Mouse (Mus musculus): ENCODE measurements around the gene Kpna3.
"Not testable (repeated sequence)": the region's sequence is repeated elsewhere in the genome, so short reads cannot be mapped to it uniquely, and the experiment has no call there.

Gene Kpna3

DNA sequence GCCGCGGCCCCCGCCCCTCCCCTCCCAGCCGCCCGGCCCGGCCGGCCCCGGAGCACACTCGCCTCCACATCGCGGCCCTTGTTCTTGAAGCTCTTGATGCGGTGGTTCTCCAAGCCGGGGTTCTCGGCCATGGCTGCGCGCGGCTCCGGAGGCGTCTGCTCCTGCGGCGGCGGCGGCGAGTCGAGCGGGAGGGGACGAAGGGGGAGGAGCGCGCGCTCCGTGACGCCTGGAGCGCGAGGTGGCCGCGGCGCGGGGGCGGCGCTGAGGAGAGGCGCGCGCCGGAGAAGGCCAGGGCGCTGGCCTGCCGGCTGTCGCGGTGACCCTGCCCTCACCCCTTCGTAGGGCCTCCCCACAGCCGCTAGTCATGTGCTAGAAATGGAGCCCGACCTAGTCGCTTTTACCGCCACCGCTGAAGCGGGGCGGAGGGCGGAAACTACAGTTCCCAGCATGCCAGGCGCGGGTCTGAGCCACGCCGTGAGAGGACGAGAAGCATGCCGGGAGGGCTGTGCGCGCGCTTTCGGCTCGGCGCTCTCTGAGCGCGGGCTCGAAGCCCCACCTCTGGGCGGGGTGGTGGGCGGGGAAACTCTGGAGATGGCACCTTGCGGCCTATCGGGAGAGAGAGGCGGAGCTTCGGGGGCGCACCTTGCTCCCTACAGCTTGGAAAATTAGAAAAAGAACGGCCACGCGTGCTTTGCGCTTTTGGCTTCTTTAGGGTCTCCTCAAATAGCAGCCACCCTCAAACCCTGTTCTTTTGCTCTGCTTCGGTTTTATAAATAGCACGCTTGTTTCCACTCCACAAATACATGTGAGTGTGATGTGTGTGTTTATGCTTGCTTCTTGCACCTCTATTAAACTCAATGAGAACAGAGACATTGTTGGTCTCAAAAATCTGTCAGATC is at the start of gene Kpna3:
TSS of gene Kpna3 (minus strand) at position 214 of the 899 bp plus-strand sequence.
- peak; percentile 98 for DNase-seq

- no peak for DNase-seq
Observed at GRCm38 (mm10) chr14:61460365-61460764, 20.7 kb upstream of the Kpna3 start.

DNA sequence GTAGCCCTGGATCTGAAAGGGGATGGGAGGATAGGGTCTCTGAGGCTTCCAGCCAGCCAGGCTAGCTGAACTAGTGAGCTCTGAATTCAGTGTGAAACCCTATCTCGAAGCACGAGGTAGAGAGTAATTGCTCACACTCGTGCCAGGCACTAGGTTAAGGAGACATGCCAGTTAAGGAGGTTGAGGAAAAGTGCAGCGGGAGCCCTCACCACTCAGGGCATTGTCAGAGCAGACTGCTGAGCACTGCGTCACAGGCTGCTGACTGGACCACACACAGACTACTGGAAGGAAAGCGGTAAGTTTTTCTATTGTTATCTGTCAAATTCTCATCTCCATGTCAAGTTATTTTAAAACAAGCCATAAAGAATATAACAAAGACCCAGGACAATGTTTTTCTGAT is 17.8 kb upstream of the Kpna3 start:
- DNase-seq: no peak

DNA sequence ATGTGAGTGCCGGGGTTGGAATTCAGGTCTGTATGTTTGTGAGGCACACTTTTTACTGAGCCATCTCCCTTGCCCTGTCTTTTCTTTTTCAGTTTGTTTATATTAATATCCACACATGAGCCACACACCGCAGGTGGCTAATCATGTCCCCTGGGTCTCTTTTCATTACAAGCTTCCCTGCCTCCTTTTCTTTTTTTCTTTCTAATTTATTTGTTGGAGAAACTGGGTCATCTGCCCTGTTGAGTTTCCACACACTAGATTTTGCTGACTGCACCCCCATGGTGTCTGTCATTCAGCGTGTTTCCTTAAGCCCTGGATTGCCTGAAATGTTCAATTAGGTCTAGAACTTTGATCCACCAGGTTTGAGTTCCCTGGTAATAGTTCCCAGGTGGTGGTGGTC is 15.9 kb upstream of the Kpna3 start:
- DNase-seq: no peak

- no peak for DNase-seq
Observed at GRCm38 (mm10) chr14:61453032-61453431, 13.4 kb upstream of the Kpna3 start.

- no peak for DNase-seq
Observed at GRCm38 (mm10) chr14:61452481-61452880, 12.8 kb upstream of the Kpna3 start.

DNA sequence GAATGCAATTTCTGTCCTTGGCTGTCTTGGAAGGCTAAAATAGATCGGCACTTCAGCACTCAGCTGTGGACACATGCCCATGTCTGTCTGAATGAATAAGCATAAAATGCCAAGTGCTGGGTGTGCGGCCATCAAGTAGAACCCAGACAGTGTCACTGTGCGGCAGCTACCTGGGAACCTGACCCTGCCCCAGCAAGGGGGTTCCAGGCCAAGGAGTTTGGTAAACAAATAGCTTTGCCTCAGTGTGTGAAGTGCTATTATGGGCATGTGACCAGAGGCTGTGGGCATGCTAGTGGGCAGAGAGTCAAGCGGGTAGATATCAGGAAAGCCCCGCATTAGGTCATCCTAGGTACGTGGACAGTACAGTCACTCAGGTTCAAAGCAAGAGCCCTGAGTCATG is 8.1 kb upstream of the Kpna3 start:
- no peak for DNase-seq

GRCm38 (mm10) chr14:61439141-61439660 is 473 bp downstream of the Kpna3 start:
- DNase-seq: peak; percentile 75

DNA sequence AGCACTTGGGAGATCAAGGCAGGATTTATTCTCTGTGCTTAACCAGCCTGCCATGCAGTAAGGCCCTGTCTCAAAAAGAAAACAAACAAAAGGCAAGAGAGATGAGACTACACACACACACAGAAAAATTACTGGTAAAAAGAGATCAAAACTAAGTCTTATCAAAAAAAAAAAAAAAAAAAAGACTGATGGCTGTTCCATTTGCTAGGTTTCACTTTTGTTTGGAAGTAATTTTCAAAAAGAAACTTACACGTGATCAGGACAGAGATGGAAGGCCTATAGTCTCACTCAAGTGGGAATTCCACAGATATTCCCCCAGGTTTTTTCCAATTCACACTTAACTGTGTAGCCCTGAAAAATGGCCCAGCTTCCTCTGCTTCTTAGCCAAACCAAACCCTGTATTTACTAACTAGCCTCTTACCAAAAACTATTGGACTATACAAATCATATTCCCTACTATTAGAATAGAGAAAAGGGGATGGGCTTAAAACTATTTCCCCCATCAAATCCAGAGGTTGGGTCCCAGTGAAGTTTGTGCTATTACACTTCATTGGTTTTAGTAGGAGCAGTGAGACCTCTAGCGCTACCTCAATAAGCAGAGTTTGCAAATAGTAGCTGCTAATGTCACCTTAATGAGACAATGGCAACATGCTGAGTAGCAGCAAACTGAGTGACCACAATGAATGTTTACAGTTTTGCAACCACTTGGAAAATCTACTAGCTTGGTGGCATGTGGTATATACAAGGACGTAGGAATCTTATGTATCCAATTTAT is 1.3 kb downstream of the Kpna3 start:
- no peak for DNase-seq

DNA sequence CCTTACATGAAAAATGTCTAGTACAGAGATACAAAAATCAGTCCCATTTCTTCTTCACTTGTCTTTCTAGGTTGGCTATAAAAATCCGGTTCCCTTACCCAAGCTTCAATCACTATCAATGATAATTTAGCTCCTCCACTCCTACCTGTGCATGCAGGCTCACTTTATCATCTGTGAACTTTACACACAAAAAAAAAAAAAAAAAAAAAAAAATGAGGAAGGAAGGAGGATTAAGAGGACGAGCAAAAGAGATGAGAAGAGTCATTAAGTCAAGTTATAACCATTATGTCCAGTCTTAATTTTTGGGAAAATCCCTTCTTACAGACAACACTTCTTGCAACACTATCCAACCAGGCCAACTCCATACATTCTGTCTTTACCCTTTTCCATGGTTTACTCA is 2.8 kb downstream of the Kpna3 start:
- DNase-seq: no peak

DNA sequence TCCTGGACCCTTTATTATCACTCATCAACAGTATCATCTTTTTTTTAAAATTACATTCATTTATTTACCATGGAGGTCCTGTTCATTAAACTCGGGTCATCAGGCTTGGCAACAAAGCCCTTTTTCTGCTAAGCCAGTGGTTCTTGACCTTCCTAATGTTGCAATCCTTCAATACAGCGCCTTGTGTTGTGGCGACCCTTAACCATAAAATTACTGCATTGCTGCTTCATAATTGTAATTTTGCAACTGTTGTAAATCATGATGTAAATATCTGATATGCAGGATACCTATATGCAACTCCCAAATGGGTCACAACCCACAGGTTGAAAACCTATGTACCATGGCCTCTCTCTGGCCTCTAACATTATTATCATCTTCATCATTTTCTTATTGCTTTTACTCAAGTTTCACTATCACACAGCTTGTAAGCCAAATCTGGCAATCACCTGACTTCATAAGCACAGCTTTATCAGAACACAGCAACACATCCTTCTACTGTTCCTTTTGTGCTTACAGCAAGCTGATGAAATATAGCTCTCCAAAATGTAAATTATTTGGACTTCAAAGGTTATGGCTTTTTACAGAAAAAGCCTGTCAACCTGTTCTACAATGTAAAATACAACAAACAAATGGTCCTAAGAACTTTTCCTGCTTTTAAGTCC is 11.4 kb downstream of the Kpna3 start:
- no peak for DNase-seq

DNA sequence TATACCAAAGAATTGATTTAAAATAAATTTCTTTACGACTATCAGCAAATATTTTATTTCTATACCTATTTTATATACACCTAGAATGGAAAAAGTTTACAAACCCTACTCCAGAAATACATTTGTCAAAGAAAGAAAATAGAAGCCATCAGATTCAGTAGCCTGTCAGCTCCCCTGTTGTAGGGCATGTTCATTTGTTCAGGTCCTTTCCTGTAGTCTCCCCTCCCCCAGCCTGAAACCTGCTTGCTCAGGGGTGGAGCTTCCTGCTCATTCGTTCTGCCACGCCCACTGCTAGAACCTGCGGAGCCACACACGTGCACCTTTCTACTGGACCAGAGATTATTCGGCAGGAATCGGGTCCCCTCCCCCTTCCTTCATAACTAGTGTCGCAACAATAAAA is 12.6 kb downstream of the Kpna3 start:
- DNase-seq: not testable (repeated sequence)

DNA sequence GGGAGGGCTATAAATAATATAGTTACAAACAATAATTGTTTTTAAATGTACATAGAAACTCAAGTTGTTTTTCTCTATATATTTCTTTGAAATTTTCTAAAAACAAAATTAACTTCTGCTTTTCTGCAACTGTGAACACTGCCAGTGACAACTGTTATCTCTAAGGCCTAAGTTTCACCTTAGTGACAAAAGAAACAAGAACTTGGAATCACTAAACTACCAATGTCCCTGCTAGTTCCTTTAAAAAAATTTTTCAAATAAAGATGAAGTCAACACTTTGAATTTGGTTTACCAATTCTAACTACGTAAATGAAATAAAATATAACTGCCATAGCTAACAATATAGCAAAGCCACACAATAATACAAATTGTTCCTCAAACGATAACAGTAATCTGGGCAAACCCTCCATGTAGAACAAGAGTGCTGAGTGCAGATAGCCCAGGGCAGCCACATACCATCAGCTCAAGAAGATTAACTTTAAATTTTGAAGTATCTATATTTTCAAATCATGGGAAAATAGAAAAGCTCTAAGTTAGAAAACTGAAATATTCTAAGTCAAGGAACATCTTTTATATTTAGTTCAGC is 14.5 kb downstream of the Kpna3 start:
- no peak for DNase-seq

GRCm38 (mm10) chr14:61415719-61416118 is 24.0 kb downstream of the Kpna3 start:
- no peak for DNase-seq

GRCm38 (mm10) chr14:61415311-61415710 is 24.4 kb downstream of the Kpna3 start:
- DNase-seq: no peak

DNA sequence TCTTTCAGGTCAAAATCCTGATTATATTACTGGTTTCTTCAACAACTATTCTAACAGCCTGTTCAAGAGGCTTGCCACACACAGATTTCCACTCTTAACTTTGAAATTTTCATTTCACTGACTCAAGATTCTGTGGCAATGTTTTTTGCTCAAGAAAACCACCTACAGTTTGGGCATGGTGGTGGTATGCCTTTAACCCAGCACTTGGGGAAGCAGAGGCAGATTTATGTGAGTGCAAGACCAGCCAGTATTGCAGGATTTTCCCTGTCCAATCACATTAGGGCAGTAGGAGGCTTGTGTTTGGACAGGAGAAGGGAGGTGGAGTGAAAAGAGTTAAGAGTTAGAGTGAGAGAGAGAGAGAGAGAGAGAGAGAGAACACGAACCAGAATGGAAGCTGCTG is 24.9 kb downstream of the Kpna3 start:
- DNase-seq: no peak

DNA sequence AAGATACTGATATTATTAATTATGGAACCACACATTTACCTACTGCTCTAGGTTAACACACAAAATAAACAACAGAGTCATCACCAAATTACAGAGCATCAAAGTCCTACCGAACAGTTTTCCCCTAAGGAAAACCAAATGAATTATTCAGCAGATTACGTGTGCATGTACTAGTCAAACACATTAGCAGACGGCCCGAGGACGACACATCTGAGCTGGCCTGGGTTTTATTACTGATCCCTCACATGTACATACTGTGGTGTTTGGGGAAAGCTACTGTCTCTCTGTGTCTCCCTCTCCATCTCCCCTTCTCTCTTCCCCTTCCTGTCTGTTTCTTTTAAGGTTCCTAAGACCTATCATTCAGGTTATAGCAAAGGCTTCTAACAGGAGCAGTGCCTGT is 25.5 kb downstream of the Kpna3 start:
- DNase-seq: no peak

GRCm38 (mm10) chr14:61413686-61414085 is 26.0 kb downstream of the Kpna3 start:
- no peak for DNase-seq

- no peak for DNase-seq
Observed at GRCm38 (mm10) chr14:61410020-61410419, 29.7 kb downstream of the Kpna3 start.

GRCm38 (mm10) chr14:61407055-61407454 is 32.6 kb downstream of the Kpna3 start:
- DNase-seq: no peak

- DNase-seq: no peak
Observed at GRCm38 (mm10) chr14:61405761-61406160, 33.9 kb downstream of the Kpna3 start.

DNA sequence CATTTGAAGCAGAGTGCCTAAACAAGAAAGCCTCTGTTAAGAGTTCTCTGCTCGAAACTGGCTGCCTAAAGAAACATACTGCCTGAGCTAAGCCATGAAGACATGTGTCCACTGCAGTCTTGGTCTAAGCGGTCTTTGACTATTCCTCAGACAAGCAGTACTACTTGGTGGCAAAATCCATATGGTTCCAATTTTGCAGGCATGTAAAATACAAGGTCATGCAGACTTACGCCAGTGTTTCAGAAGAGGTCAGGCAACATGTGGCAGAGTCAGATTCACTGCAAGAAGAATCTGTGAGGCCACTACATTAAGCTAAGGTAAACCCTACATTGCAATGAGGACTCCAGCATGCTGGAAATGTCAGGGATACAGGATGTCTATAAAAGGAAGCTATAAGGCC is 34.7 kb downstream of the Kpna3 start:
- no peak for DNase-seq

DNA sequence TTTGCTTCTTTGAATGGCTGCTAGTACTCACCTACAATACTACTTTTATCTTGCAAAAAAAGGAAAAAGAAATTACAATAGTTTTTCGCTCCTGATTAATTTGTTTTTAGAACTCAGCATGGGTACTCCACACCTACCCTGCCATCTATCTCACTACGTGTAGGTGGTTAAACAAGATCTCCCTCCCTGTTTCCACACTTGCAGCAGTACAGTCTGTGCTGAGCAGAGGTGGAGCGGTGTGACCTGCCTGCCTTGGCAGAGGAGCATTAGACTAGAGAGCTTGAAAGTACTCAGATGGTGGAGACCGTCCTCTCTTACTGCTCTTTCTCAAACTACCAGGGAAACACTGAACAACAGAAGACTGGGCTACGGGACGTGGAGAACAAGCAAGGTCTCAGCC is 44.9 kb downstream of the Kpna3 start:
- DNase-seq: no peak
